Mouse (Mus musculus) hindbrain, postnatal 0 days (tissue): Measurements from ENCODE around the gene 1110065P20Rik. TPM values are rescaled to one million over a fixed set of nuclear protein-coding genes. Genes with fewer than 3 reads are reported as not detected.

ENCODE experiments used
- ATAC-seq: fragments of 200-750 bp; cut with Nextera tagmentation; 2 replicates; pipeline ENCODE4 v1.8.0; 2017; ENCODE audit warnings: mild to moderate bottlenecking, moderate TSS enrichment, moderate library complexity
- DNase-seq: peaks from one replicate; pipeline ENCODE4 v3.0.0-alpha.2; 2015; ENCODE audit warnings: low spot score
- H3K27ac ChIP-seq: fragments of 300-500 bp; sonication (generic); 2 replicates; pipeline ENCODE4 v1.5.1; 2014; ENCODE audit warnings: mild to moderate bottlenecking
- H3K27me3 ChIP-seq: fragments of 300-500 bp; sonication (generic); 2 replicates; pipeline ENCODE4 v1.6.1; 2014; ENCODE audit warnings: low read length, mixed read lengths; ENCODE audit not compliant: insufficient read depth
- H3K36me3 ChIP-seq: fragments of 300-500 bp; sonication (generic); 2 replicates; pipeline ENCODE4 v1.6.1; 2014; ENCODE audit warnings: low read length, mixed read lengths; ENCODE audit not compliant: insufficient read depth
- H3K4me1 ChIP-seq: fragments of 300-500 bp; sonication (generic); 2 replicates; pipeline ENCODE4 v1.6.1; 2014; ENCODE audit warnings: antibody characterized with exemption, low read length, mixed read lengths; ENCODE audit not compliant: insufficient read depth
- H3K4me2 ChIP-seq: fragments of 300-500 bp; sonication (generic); 2 replicates; pipeline ENCODE4 v1.6.1; 2014; ENCODE audit warnings: low read depth, mild to moderate bottlenecking, low read length, moderate library complexity, mixed read lengths
- H3K4me3 ChIP-seq: fragments of 300-500 bp; sonication (generic); 2 replicates; pipeline ENCODE4 v1.5.1; 2014; ENCODE audit warnings: low read length
- H3K9ac ChIP-seq: fragments of 300-500 bp; sonication (generic); replicated peaks from 2 replicates; pipeline ENCODE4 v1.6.1; 2014; ENCODE audit warnings: mild to moderate bottlenecking, low read length, moderate library complexity, mixed read lengths
- H3K9me3 ChIP-seq: fragments of 300-500 bp; sonication (generic); 2 replicates; pipeline ENCODE4 v1.6.1; 2016; ENCODE audit warnings: low read length, mixed read lengths
- CTCF ChIP-seq: IDR thresholded peaks from 2 replicates; pipeline ENCODE4 v1.5.1; 2016; ENCODE audit warnings: antibody characterized with exemption, control low read depth, low read depth
- WGBS: fragments of 180-500 bp; shearing (Covaris S2); extraction: QIAGEN DNeasy Blood & Tissue Kit; methylation state at CpG from one replicate; pipeline ENCODE4 v1.1.7; 2014; 5-methylcytosine and 5-hydroxymethylcytosine counted together
- polyA plus RNA-seq: library from polyadenylated mRNA; unstranded; fragments of >200 nt; fragmentation: Nextera tagmentation; extraction: Ambion mirVana; gene quantifications from 2 replicates; pipeline ENCODE4 v1.2.1, GENCODE M21; 2015
- total RNA-seq: library from RNA; depleted of rRNA; stranded (reverse); fragments of >200 nt; gene quantifications from 2 replicates; pipeline ENCODE4 v1.2.3, GENCODE M21; 2014

1110065P20Rik gene
- total and polyA plus RNA-seq, 2 experiments from 2014 or later: 152 to 212 TPM

DNA sequence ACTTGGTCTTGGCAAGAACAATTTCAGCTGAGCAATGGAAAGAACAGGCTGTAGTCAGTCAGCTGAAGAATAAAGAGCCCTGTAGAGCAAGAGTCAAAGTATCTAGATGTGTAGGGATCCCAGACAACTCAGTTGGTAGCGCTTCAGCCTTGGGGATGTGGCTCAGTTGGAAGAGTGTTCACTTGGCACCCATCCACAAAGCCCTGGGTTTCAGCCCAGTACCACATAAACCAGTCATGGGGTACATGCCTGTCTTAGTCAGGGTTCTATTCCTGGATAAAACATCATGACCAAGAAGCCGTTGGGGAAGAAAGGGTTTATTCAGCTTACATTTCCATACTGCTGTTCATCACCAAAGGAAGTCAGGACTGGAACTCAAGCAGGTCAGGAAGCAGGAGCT is 38.9 kb upstream of the 1110065P20Rik start:
- peaks cover 2% of the 10 kb centered on the region; the same call in 1 of the 2 replicates for H3K27me3 ChIP-seq
- DNase-seq: no peak
- ATAC-seq: no peak

DNA sequence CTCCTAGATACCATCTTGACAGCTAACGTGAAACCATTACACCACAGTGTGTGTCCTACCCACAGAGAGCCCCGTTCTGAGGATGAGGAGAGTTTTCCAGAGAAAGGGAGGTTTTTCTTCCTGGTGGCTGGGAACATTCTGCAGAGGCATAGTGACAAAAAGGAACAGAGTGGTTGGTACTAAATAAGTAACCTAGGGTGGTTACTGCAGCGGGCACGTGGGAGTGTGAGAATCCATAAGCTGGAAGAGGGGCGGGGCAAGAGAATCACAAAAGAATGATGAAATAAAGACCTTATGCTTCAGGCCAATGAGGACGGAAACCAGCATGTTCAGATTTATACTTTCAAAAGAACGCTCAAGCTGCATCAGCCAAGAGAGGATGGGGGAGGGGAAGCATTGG is 37.7 kb upstream of the 1110065P20Rik start:
- no peak for DNase-seq
- Histone ChIP-seq H3K4me3 (no peak overlapping the region), H3K4me1 (no peaks in the 10 kb centered on the region), H3K4me2 (no peak overlapping the region), H3K9me3 (no peaks in the 10 kb centered on the region), H3K27me3 (no peaks in the 10 kb centered on the region; the same call in 1 of the 2 replicates), H3K27ac (no peak overlapping the region), H3K9ac (no peak overlapping the region), H3K36me3 (no peaks in the 10 kb centered on the region)
- WGBS: 56% methylated on average over 7 of the region's 7 CpGs
- TF ChIP-seq CTCF: no peak
- no peak for ATAC-seq

More for the DNA sequence above, 38.9 kb upstream of the 1110065P20Rik start:
- Histone ChIP-seq H3K4me3 (no peak overlapping the region), H3K36me3 (no peaks in the 10 kb centered on the region), H3K4me2 (no peak overlapping the region), H3K4me1 (peaks cover 7% of the 10 kb centered on the region; the same call in 1 of the 2 replicates), H3K27ac (no peak overlapping the region), H3K9me3 (no peaks in the 10 kb centered on the region), H3K9ac (no peak overlapping the region)
- TF ChIP-seq CTCF: no peak
- WGBS: 69% methylated on average over 2 of the region's 2 CpGs

DNA sequence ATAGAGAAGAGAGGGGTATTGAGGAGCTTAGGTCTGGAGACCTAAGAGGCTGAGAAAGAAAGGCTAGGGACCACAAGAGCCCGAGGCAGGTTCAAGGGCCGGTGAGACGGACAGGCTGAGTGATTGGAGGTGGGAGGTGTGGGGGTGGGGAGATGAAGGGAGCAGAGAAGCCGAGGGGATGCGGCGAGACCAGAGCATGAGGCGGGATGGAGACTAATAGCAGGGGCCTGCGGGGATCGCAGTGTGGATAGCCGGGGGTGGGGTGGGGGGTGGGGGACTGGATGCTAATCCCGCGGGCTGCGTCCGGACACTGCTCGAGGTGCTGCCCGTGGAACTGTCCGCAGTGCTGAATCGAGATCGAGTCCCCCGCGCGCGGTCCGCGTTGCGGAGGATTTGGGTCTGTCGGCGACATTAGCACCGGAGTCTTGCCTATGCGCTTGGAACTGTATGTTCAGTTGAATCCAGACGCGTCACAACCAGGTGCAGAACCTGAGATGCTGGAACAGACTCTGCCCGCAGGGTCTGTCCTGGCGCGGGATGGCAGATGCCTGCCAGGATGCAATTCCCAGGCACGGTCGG is 31.2 kb upstream of the 1110065P20Rik start:
- TF ChIP-seq CTCF: no peak
- DNase-seq (peak; percentile 48), ATAC-seq (peak; percentile 27; the same call in 1 of the 2 replicates)
- peaks cover 10% of the 10 kb centered on the region; the same call in 1 of the 2 replicates for H3K27me3 ChIP-seq
- H3K9me3 ChIP-seq: no peaks in the 10 kb centered on the region
- H3K36me3 ChIP-seq: no peaks in the 10 kb centered on the region
- peak overlapping the region; percentile 70 for H3K27ac ChIP-seq
- under 1% methylated on average over 34 of the region's 37 CpGs for WGBS
- no peaks in the 10 kb centered on the region; the same call in 1 of the 2 replicates for H3K4me1 ChIP-seq
- H3K4me2 ChIP-seq: peak overlapping the region; percentile 61
- peak overlapping the region; percentile 46 for H3K9ac ChIP-seq
- H3K4me3 ChIP-seq: peak overlapping the region; percentile 49

DNA sequence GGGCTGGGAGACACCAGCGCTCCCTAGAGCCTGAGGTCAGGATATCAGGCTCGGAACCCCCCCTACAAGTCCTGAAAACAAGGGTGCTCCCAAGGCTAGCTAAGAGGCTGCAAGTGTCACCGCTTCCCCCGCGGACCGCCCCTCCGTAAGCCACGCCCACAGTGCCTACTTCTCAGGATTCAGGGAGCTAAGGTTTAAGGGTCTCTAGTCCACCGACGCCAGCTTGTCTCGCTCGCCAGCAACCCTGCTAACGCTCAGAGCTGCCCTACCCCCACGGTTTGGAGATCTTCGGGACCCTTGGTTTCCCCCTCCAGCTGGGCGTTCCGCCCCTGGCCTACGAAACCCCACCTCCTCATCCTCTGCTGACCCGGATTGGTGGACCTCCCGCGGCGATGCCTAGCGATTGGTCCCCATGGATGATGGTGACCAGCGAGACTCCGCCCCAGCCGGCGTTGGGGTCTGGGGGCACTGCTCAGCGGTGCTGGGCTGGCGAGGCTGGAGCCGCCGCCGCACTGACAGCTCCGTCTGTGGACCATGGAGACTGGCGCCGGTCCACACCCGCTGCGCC is 30.4 kb upstream of the 1110065P20Rik start:
- Histone ChIP-seq H3K4me1 (no peaks in the 10 kb centered on the region; the same call in 1 of the 2 replicates), H3K27me3 (peaks cover 10% of the 10 kb centered on the region; the same call in 1 of the 2 replicates), H3K4me3 (peak overlapping the region; percentile 49), H3K9me3 (no peaks in the 10 kb centered on the region), H3K4me2 (peak overlapping the region; percentile 61), H3K9ac (peak overlapping the region; percentile 46), H3K36me3 (no peaks in the 10 kb centered on the region), H3K27ac (peak overlapping the region; percentile 70)
- WGBS: under 1% methylated on average over 37 of the region's 37 CpGs
- ATAC-seq (peak; percentile 95), DNase-seq (peak; percentile 95)
- peak; percentile 24; the same call in 1 of the 2 replicates for TF ChIP-seq CTCF

DNA sequence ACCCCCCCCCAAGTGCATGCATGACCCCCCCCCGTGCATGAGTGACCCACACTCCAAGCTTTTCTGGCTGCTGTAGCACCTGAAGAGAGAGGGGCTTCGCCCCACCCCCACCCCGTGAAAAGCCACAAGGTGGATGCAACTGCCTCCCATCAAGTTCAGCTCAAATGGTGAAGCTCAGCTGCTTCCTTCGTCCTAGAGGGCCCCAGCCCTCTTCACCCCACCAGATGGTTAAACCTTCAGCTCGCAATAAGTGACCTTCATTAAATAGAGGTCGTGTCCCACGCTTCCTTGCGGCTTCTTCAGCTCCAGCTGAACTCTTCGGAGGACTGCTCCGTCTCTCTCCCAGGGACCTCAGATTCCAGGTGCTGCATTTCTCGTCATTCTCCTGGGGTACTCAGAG is 29.6 kb upstream of the 1110065P20Rik start, which contains the start of gene Epha10:
Gene Epha10 (plus strand): TSS at position 301 of the 400 bp plus-strand sequence.
- Histone ChIP-seq H3K27ac (peak within 1 kb of the TSS; percentile 70), H3K4me1 (no peaks in the 10 kb centered on the region; the same call in 1 of the 2 replicates), H3K9ac (peak within 1 kb of the TSS; percentile 46), H3K9me3 (no peaks in the 10 kb centered on the region), H3K4me2 (peak within 1 kb of the TSS; percentile 61), H3K4me3 (peak within 1 kb of the TSS; percentile 49), H3K27me3 (0 out of 2 replicates have a peak, but pooled peaks cover 10% of the 10 kb centered on the region), H3K36me3 (no peaks in the 10 kb centered on the region)
- ATAC-seq: no peak
- WGBS: 2% methylated on average over 11 of the region's 11 CpGs
- no peak for DNase-seq
- TF ChIP-seq CTCF: no peak

DNA sequence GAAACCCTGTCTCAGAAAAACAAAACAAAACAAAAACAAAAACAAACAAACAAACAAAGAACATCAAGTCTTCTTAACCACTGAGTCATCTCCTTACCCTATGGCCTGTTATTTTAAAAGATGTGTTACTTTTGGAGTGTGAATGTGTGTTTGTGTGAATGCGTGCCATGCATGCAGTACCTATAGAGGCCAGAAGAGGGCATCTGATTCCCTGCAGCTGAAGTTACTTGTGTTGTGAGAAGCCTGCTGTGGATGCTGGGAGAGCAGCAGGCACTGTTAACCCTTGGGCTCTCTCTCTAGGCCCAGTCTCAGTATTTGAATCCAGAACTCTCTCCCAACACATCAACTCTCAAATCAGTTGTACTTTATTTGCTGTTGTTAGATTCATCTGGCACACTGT is 21.7 kb upstream of the 1110065P20Rik start:
- 94% methylated on average over 1 of the region's 1 CpGs for WGBS
- TF ChIP-seq CTCF: peak; percentile 62
- Histone ChIP-seq H3K36me3 (no peaks in the 10 kb centered on the region), H3K4me1 (no peaks in the 10 kb centered on the region), H3K9ac (no peak overlapping the region), H3K27me3 (no peaks in the 10 kb centered on the region), H3K4me2 (no peak overlapping the region), H3K9me3 (no peaks in the 10 kb centered on the region), H3K4me3 (no peak overlapping the region), H3K27ac (no peak overlapping the region)
- no peak for DNase-seq
- ATAC-seq: no peak
